Mouse (Mus musculus) thymus, adult 2 months (tissue): ENCODE results near the gene Ptn. TPM values are rescaled to one million over a fixed set of nuclear protein-coding genes. Genes with fewer than 3 reads are reported as not detected.

ENCODE experiments used
- DNase-seq: peaks from one replicate; pipeline ENCODE4 v3.0.0; 2021
- H3K27ac ChIP-seq: fragments of 200-500 bp; 2 replicates; pipeline ENCODE4 v1.5.1; 2012; ENCODE audit warnings: low read length, control low read depth; ENCODE audit not compliant: control insufficient read depth, insufficient read depth
- H3K27me3 ChIP-seq: fragments of 200-500 bp; 2 replicates; pipeline ENCODE4 v1.6.1; 2012; ENCODE audit warnings: mild to moderate bottlenecking, low read length, moderate library complexity, mixed read lengths; ENCODE audit not compliant: control insufficient read depth, insufficient read depth
- H3K36me3 ChIP-seq: fragments of 200-500 bp; 2 replicates; pipeline ENCODE4 v1.6.1; 2012; ENCODE audit warnings: mild to moderate bottlenecking, low read length, moderate library complexity; ENCODE audit not compliant: control insufficient read depth, insufficient read depth
- H3K4me1 ChIP-seq: fragments of 200-500 bp; replicated peaks from 2 replicates; pipeline ENCODE4 v1.6.1; 2012; ENCODE audit warnings: low read length; ENCODE audit not compliant: control insufficient read depth, insufficient read depth
- H3K4me3 ChIP-seq: fragments of 200-500 bp; 2 replicates; pipeline ENCODE4 v1.5.1; 2012; ENCODE audit warnings: mild to moderate bottlenecking, low read length, control low read depth, moderate library complexity; ENCODE audit not compliant: control insufficient read depth, insufficient read depth
- CTCF ChIP-seq: fragments of 200-500 bp; IDR thresholded peaks from 2 replicates; pipeline ENCODE4 v1.5.1; 2012; ENCODE audit warnings: mild to moderate bottlenecking, control low read depth, low read length, moderate library complexity, borderline replicate concordance; ENCODE audit not compliant: control insufficient read depth, poor library complexity, insufficient read depth; ENCODE audit errors: extremely low read depth
- POLR2A ChIP-seq: fragments of 200-500 bp; IDR thresholded peaks from 2 replicates; pipeline ENCODE4 v1.6.1; 2012; ENCODE audit warnings: mild to moderate bottlenecking, low read length, control low read depth, moderate library complexity; ENCODE audit not compliant: control insufficient read depth, poor library complexity, insufficient read depth; ENCODE audit errors: extremely low read depth
- WGBS: fragments of 180-500 bp; shearing (Covaris S2); methylation state at CpG from one replicate; pipeline ENCODE4 v1.1.7; 2018; 5-methylcytosine and 5-hydroxymethylcytosine counted together
- polyA plus RNA-seq: library from polyadenylated mRNA; depleted of rRNA; stranded (reverse); fragments of >200 nt; gene quantifications from 2 replicates; pipeline ENCODE4 v1.2.3, GENCODE M21; 2012

The Ptn gene
- polyA plus RNA-seq, 1 experiment, result 2.9 TPM

- Histone ChIP-seq H3K4me3 (no peak overlapping the region), H3K36me3 (no peaks in the 10 kb centered on the region), H3K4me1 (no peaks in the 10 kb centered on the region), H3K27me3 (no peaks in the 10 kb centered on the region), H3K27ac (no peak overlapping the region)
- WGBS, result 92% methylated on average over 4 of the region's 4 CpGs
- no peak for TF ChIP-seq POLR2A
- TF ChIP-seq CTCF, result no peak
- no peak for DNase-seq
These were observed 20.8 kb downstream of the Ptn start for GRCm38 (mm10) chr6:36789261-36789660.

GRCm38 (mm10) chr6:36788576-36789191, 21.3 kb downstream of the Ptn start:
- no peak overlapping the region for H3K27ac ChIP-seq
- WGBS, result 80% methylated on average over 12 of the region's 12 CpGs
- no peaks in the 10 kb centered on the region for H3K27me3 ChIP-seq
- DNase-seq, result no peak
- H3K36me3 ChIP-seq, result no peaks in the 10 kb centered on the region
- no peaks in the 10 kb centered on the region for H3K4me1 ChIP-seq
- no peak overlapping the region for H3K4me3 ChIP-seq
- TF ChIP-seq POLR2A (no peak), CTCF (no peak)

DNA sequence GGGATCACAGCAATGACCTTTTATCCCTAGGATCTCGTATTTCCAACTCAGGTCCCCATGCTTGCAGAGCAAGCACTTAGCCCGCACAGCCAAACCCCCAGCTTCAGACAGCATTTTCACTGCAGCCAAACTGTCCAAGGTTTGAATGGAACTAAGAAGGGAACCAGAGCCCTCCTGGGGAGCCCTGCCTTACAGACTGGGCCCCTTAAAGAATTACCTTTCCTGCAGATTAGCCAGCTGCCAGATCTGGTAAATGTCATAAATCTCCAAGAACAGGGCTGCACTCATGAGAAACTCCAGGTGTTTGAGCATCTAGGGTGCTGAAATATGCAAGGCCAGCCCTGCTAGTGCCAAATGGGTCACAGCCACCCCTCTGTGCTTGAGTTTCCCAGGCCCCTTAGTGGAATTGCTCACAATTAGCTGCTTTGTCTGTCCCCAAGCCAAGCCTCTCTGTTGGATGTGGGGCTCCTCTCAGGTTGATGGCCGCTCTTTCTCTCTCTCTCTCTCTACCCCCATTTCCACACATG, 25.3 kb downstream of the Ptn start:
- no peak overlapping the region for H3K27ac ChIP-seq
- no peak overlapping the region for H3K4me3 ChIP-seq
- TF ChIP-seq POLR2A (no peak), CTCF (no peak)
- 94% methylated on average over 3 of the region's 3 CpGs for WGBS
- no peaks in the 10 kb centered on the region for H3K4me1 ChIP-seq
- no peaks in the 10 kb centered on the region for H3K27me3 ChIP-seq
- no peak for DNase-seq
- no peaks in the 10 kb centered on the region for H3K36me3 ChIP-seq

DNA sequence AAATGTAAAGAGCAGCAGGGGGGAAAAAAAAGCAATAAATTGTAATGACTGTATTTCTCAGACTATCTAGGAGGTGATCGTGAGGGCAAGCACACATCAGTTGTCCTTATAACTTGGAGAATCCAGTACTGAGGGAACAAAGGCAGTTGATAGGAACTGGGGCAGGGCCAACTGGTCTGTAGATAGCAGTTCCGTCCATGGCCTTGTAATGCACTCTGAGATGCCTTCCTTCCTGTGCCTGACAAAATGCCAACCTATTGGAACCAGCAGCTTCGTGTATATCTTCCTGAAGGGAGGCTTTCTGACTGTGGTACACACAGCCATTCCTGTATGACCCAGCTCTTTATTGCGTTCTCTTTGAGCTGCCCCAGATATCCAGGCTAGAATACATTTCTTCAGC, 27.5 kb downstream of the Ptn start:
- no peak overlapping the region for H3K4me3 ChIP-seq
- no peak for TF ChIP-seq POLR2A
- TF ChIP-seq CTCF, result no peak
- DNase-seq, result no peak
- 92% methylated on average over 4 of the region's 4 CpGs for WGBS
- no peaks in the 10 kb centered on the region for H3K4me1 ChIP-seq
- no peaks in the 10 kb centered on the region for H3K36me3 ChIP-seq
- no peaks in the 10 kb centered on the region for H3K27me3 ChIP-seq
- H3K27ac ChIP-seq, result no peak overlapping the region

DNA sequence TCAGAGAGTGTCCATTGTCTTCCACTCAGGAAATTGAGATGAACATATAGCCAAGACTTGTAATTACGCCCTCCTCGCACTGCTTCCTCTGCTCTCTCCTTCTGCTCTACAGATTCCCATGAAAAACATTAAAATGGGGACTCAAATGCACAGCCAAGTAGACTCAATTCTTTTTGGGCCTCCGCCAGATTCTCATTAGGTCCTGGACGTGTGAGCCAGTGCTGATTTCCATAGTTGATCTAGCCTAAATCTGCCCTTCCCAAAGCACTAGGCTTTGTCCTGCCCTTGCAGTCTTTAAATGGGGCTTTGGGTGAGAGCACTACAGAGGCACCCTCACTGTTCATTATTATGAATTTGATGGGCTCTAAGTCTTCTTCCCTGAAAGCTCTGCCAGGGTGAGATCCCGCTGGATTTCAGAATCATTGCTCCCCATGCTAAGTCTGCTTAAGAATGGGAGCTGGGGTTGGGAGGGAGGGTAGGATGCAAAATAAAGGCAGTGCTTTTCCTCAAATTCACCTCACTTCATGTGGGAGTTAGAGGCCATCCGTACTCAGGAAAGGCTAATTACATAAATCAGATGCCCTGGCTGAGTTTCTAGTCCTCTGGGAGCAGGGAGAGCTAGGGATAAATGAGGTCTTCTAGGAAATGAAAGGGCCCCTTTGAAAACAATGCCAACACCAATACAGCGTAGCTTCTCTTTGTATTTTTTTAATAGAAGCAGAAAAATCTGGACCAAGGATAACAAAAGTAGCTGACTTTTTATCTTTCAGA, 32.3 kb downstream of the Ptn start:
- H3K27ac ChIP-seq, result no peak overlapping the region
- no peaks in the 10 kb centered on the region for H3K27me3 ChIP-seq
- 85% methylated on average over 7 of the region's 7 CpGs for WGBS
- DNase-seq, result no peak
- H3K4me1 ChIP-seq, result no peaks in the 10 kb centered on the region
- no peak overlapping the region for H3K4me3 ChIP-seq
- H3K36me3 ChIP-seq, result no peaks in the 10 kb centered on the region
- TF ChIP-seq POLR2A (no peak), CTCF (no peak)

DNA sequence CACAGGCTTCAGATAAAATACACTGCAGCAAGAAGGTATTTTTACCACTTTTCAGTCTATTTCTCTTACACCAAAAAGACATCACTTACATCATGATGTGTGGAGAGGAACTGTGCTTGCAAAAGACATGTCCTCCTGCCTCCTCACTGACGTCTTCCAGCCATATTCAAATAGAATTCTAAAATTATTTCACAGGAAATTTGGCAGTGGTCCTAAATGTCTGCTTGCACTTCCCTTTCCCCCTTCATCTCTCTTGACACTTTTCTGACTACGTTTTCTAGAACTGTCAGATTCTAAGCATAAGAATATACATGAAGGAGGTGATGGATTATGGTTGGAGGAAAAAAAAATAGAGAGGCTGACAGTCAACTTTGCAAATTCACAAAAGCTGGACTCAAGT, 33.0 kb downstream of the Ptn start:
- Histone ChIP-seq H3K27ac (no peak overlapping the region), H3K4me1 (no peaks in the 10 kb centered on the region), H3K4me3 (no peak overlapping the region), H3K27me3 (no peaks in the 10 kb centered on the region), H3K36me3 (no peaks in the 10 kb centered on the region)
- no peak for TF ChIP-seq CTCF
- TF ChIP-seq POLR2A, result no peak
- no peak for DNase-seq
- 8% methylated on average over 2 of the region's 2 CpGs for WGBS
